Mouse (Mus musculus) heart, adult 2 months (tissue): ENCODE measurements around the gene Emc8. TPM values are rescaled to one million over a fixed set of nuclear protein-coding genes. Genes with fewer than 3 reads are reported as not detected.

Experiments used
- DNase-seq, 2 experiments: peaks; one replicate each; pipeline ENCODE4 v3.0.0; 2021
- H3K27ac ChIP-seq: fragments of 200-600 bp; 2 replicates; pipeline ENCODE4 v1.8.1; 2022
- H3K27me3 ChIP-seq: fragments of 200-500 bp; 2 replicates; pipeline ENCODE4 v1.6.1; 2012; ENCODE audit warnings: mild to moderate bottlenecking, low read length, inconsistent platforms, mixed read lengths; ENCODE audit not compliant: control insufficient read depth, insufficient read depth
- H3K36me3 ChIP-seq: fragments of 200-500 bp; 2 replicates; pipeline ENCODE4 v1.6.1; 2012; ENCODE audit warnings: low read length, inconsistent platforms; ENCODE audit not compliant: control insufficient read depth, insufficient read depth
- H3K4me1 ChIP-seq: fragments of 200-500 bp; 2 replicates; pipeline ENCODE4 v1.6.1; 2011; ENCODE audit warnings: low read length; ENCODE audit not compliant: control insufficient read depth, insufficient read depth
- H3K4me3 ChIP-seq: fragments of 200-600 bp; 2 replicates; pipeline ENCODE4 v1.8.1; 2022
- H3K79me2 ChIP-seq: fragments of 200-500 bp; replicated peaks from 2 replicates; pipeline ENCODE4 v1.6.1; 2012; ENCODE audit warnings: mild to moderate bottlenecking, inconsistent platforms, low read length, moderate library complexity, mixed read lengths; ENCODE audit not compliant: control insufficient read depth, insufficient read depth
- H3K9ac ChIP-seq: fragments of 200-500 bp; 2 replicates; pipeline ENCODE4 v1.6.1; 2012; ENCODE audit warnings: low read depth, mild to moderate bottlenecking, control low read depth, inconsistent platforms, low read length, mixed read lengths
- CTCF ChIP-seq: fragments of 200-600 bp; IDR thresholded peaks from 2 replicates; pipeline ENCODE4 v1.8.1; 2022; ENCODE audit warnings: antibody characterized with exemption, mild to moderate bottlenecking, moderate library complexity
- EP300 ChIP-seq: fragments of 200-500 bp; IDR thresholded peaks from 2 replicates; pipeline ENCODE4 v1.6.1; 2011; ENCODE audit warnings: low read depth, low read length, control low read depth; ENCODE audit not compliant: insufficient read depth
- POLR2A ChIP-seq: fragments of 200-500 bp; IDR thresholded peaks from 2 replicates; pipeline ENCODE4 v1.6.1; 2011; ENCODE audit warnings: mild to moderate bottlenecking, low read depth, low read length, control low read depth; ENCODE audit not compliant: insufficient read depth
- WGBS: fragments of 180-500 bp; shearing (Covaris S2); methylation state at CpG from one replicate; pipeline ENCODE4 v1.1.7; 2018; 5-methylcytosine and 5-hydroxymethylcytosine counted together
- intact Hi-C: fragments of 180-260 bp; cut with DNase I; formaldehyde crosslinking; loops from one replicate; pipeline ENCODE4 v1.15.1; 2025
- polyA plus RNA-seq: library from polyadenylated mRNA; depleted of rRNA; stranded (reverse); fragments of >200 nt; gene quantifications from 2 replicates; pipeline ENCODE4 v1.2.3, GENCODE M21; 2012
- total RNA-seq, 2 experiments: library from RNA; stranded (reverse); gene quantifications; 2 replicates each; pipeline ENCODE4 v1.2.3; 2021

The Emc8 gene
- total and polyA plus RNA-seq, 3 experiments, result 36.9 to 46.3 (median 42.2) TPM

DNA sequence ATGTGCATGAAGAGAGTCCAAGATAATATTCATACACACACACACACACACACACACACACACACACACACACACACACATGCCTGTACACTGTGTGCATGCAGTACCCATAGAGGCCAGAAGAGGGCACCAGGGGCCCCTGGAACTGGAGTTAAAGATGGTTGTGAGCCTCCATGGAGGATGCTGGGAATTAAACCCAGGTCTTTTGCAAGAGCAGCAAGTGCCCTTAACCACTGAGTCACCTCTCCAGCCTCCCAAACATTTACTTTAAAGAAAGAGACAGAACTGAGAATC, 29.6 kb upstream of the Emc8 start:
- Histone ChIP-seq H3K4me3 (no peak overlapping the region), H3K4me1 (peaks cover 17% of the 10 kb centered on the region), H3K79me2 (no peaks in the 10 kb centered on the region), H3K27ac (peak overlapping the region; percentile 2; the same call in 1 of the 2 replicates), H3K27me3 (no peaks in the 10 kb centered on the region), H3K9ac (no peak overlapping the region), H3K36me3 (no peaks in the 10 kb centered on the region)
- TF ChIP-seq EP300, result no peak
- peak; percentile 66 for TF ChIP-seq CTCF
- TF ChIP-seq POLR2A, result no peak
- intact Hi-C loops, result loop anchor here (5.0 kb wide), 2 partner anchors 39 to 54 kb away; partner anchors contain the start of gene Irf8
- no peak for DNase-seq

DNA sequence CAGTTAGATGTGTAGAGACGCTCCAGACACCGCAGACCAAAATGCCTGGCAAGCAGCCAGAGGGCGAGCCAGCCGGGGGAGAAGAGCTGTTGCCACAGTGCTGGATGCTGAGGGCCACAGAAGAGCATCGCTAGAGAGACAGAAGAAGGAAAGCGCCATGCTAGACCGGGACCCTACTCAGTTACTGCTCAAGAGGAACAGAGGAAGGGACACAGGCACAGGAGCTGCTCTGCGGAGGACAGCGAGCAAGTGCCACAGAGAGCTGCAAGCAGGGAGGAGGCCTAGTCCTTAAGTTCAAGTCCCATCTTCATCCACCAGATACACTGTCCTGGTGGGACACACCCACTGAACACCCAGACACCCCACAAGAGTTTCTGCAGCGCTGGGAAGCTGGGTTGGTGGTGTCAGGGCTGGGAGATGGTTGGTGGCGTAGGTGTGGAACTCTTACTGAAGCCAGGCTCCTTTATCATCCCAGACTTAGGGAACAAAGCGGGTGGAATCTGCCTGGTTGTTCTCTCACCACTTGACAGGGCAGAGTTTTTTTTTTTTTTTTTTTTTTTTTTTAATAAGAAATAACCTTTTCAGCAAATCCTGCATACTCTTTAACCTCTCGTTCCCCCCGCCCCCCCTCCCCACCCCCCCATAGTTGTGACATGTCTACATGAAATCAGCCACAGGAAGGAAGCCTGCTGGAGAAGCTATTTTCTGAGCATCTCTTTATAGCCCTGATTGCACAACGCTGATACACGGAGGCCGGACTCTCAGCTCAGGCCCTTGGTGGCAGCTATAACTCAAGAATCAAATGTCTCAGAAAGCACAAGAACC, 29.0 kb upstream of the Emc8 start:
- H3K27ac ChIP-seq, result peak overlapping the region; percentile 39
- no peaks in the 10 kb centered on the region for H3K36me3 ChIP-seq
- TF ChIP-seq CTCF (no peak), POLR2A (no peak), EP300 (no peak)
- peaks cover 17% of the 10 kb centered on the region for H3K4me1 ChIP-seq
- no peak overlapping the region for H3K4me3 ChIP-seq
- WGBS, result 39% methylated on average over 17 of the region's 17 CpGs
- no peaks in the 10 kb centered on the region for H3K27me3 ChIP-seq
- H3K79me2 ChIP-seq, result no peaks in the 10 kb centered on the region
- DNase-seq, result peak; percentile 62 to 68
- H3K9ac ChIP-seq, result no peak overlapping the region
- intact Hi-C loops, result loop anchor here (5.0 kb wide), 2 partner anchors 40 to 55 kb away; partner anchors contain the start of gene Irf8

DNA sequence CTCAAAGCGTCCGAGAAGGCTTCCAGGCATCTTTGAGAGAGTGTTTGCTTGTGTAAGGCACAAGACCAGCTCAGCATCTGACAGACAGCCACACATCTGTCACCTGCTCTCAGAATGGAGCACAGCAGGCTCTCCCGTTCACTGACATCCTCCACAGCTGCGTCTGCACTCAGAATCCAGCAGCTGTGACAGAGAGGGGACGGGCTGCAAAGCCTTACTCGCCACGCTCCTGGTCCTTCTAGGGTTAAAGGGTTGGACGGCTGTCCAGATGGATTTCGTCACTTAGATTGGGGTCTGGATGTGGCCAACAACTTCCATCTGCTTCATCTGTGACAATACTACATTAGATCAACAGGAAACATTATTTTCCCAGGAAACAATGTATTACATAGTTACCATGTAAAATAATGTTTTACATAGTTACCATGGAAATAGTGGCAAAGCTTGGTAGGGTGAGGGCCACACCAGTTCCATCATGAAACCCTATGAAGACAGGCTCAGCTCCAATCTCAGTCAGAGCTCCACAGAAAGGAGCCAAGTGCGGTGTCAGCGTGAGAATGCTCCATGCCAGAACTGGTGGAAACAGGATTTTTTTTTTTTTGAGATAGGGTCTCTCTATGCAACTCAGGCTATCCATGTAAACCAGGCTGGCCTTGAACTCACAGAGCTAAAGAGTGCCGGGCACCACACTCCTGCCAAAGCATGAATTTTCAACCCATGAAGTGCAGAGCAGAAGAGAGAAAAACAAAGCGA, 28.2 kb upstream of the Emc8 start:
- Histone ChIP-seq H3K4me1 (peaks cover 17% of the 10 kb centered on the region), H3K79me2 (no peaks in the 10 kb centered on the region), H3K27ac (peak overlapping the region; percentile 39), H3K4me3 (no peak overlapping the region), H3K36me3 (no peaks in the 10 kb centered on the region), H3K27me3 (no peaks in the 10 kb centered on the region), H3K9ac (peak overlapping the region; percentile 22; the same call in 1 of the 2 replicates)
- intact Hi-C loops, result loop anchor here (5.0 kb wide), 2 partner anchors 41 to 56 kb away; partner anchors contain the start of gene Irf8
- peak; percentile 51 to 57 for DNase-seq
- WGBS, result 21% methylated on average over 13 of the region's 13 CpGs
- no peak for TF ChIP-seq POLR2A
- 0 out of 2 replicates have a peak, but pooled peaks have one; percentile 9 for TF ChIP-seq EP300
- TF ChIP-seq CTCF, result no peak

DNA sequence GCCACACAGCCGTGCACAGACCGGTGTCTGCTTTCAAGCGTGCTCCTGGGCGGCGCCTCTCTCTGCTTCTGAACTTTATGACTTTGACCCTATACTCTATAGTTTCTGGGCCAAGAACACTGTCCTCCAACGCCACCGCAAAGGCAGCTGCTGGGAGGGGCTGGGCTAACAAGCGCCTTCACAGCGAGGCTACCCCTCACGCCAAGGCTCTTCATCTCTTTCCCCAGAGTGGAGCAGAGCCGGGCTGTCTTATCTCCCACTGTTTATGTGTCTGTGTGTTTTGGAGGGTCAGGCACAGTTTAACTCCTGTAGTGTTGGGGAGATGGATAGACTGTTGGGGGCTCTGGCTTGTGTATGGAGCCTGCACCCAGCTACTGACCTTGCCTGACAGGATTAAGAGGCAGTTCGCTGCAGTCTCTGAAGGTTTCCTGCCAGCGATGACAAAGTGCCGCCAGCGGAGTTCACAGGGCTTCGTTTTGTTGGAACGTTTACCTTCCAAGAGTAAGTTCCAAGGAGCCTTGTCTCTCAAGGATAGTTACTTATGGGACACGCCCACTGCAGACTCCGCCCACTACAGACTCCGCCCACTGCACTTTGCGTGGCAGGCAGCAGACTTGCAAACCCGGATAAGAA, 25.6 kb upstream of the Emc8 start:
- intact Hi-C loops, result no loop called here
- H3K9ac ChIP-seq, result no peak overlapping the region
- no peak for DNase-seq

DNA sequence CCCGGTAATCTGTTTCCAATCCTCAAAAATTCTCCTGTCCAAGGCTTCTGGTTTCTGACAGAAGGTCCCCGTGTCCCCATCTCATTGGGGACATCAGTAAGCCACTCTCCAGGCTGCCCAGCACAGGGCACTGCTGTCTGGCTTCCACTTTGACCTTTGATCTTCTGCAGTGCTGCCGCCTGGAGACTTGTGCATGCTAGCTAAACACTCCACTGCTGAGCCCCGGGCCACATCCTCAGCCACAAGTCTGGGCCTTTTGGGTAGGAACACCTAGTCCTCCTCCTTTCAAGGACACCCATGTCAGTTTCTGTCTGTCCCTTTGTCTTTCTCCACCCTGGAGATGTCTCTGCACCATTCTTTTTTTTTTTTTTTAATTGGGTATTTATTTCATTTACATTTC, 24.6 kb upstream of the Emc8 start:
- TF ChIP-seq EP300 (no peak), POLR2A (no peak), CTCF (no peak)
- H3K79me2 ChIP-seq, result no peaks in the 10 kb centered on the region
- intact Hi-C loops, result no loop called here
- DNase-seq, result no peak
- no peak overlapping the region for H3K9ac ChIP-seq
- 95% methylated on average over 4 of the region's 4 CpGs for WGBS
- no peak overlapping the region for H3K27ac ChIP-seq
- H3K4me1 ChIP-seq, result peaks cover 10% of the 10 kb centered on the region
- H3K4me3 ChIP-seq, result no peak overlapping the region
- H3K27me3 ChIP-seq, result no peaks in the 10 kb centered on the region
- H3K36me3 ChIP-seq, result no peaks in the 10 kb centered on the region

More for the DNA sequence above, 25.6 kb upstream of the Emc8 start:
- TF ChIP-seq EP300 (no peak), CTCF (no peak), POLR2A (no peak)
- Histone ChIP-seq H3K4me3 (no peak overlapping the region), H3K4me1 (peaks cover 10% of the 10 kb centered on the region), H3K27me3 (no peaks in the 10 kb centered on the region), H3K27ac (no peak overlapping the region), H3K36me3 (no peaks in the 10 kb centered on the region), H3K79me2 (no peaks in the 10 kb centered on the region)
- WGBS, result 38% methylated on average over 22 of the region's 22 CpGs

DNA sequence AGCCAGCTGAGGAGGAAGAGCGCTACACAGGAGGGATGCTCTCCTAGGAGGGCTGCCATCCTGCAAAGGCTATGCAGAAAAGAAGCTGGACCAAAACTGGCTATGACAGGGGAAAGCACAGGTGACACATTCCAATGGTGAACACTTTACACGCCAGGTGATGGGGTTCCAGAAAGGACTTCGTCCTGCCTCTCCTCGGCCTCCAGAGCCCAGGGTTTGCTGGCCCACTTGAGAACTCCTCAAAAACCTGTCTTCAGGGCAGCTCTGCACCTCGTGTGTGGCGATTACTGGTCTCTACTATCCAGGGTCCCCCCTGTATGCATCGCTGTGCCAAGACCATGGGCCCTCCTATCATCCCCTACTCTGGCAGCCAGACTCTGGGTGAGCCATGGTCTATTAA, 20.1 kb upstream of the Emc8 start:
- H3K27me3 ChIP-seq, result no peaks in the 10 kb centered on the region
- H3K4me3 ChIP-seq, result no peak overlapping the region
- WGBS, result 92% methylated on average over 7 of the region's 7 CpGs
- H3K36me3 ChIP-seq, result no peaks in the 10 kb centered on the region
- H3K79me2 ChIP-seq, result no peaks in the 10 kb centered on the region
- no peak overlapping the region for H3K27ac ChIP-seq
- no peaks in the 10 kb centered on the region; the same call in 1 of the 2 replicates for H3K4me1 ChIP-seq
- DNase-seq, result no peak
- TF ChIP-seq EP300 (no peak), POLR2A (no peak), CTCF (no peak)
- intact Hi-C loops, result no loop called here
- no peak overlapping the region for H3K9ac ChIP-seq
